Mouse (Mus musculus) MEL (cell line): ENCODE measurements around the gene Doxl2. TPM values are rescaled to one million over a fixed set of nuclear protein-coding genes. Genes with fewer than 3 reads are reported as not detected.

Experiments used
- DNase-seq: peaks from one replicate; pipeline ENCODE4 v3.0.0; 2011; ENCODE audit warnings: low read depth, low spot score
- H3K27ac ChIP-seq: 2 replicates; pipeline ENCODE4 v1.5.1; 2012; ENCODE audit warnings: low read depth, mild to moderate bottlenecking, control low read depth, low read length, moderate library complexity; ENCODE audit not compliant: control insufficient read depth
- H3K27me3 ChIP-seq, 2 experiments: fragments of 150-350 bp in 1 of 2; sonication (generic) in 1 of 2; 2 replicates each; pipeline ENCODE4 v1.6.1; 2012; ENCODE audit warnings: low read length in 2 of 2, mild to moderate bottlenecking in 2 of 2, improper control_type of control experiment in 1 of 2, moderate library complexity in 1 of 2; ENCODE audit not compliant: insufficient read depth in 2 of 2, control insufficient read depth in 1 of 2
- H3K36me3 ChIP-seq, 2 experiments: 2 replicates each; pipeline ENCODE4 v1.6.1; 2012 to 2014; ENCODE audit warnings: low read length in 2 of 2, improper control_type of control experiment in 1 of 2, inconsistent platforms in 1 of 2, mild to moderate bottlenecking in 1 of 2; ENCODE audit not compliant: insufficient read depth in 2 of 2, control insufficient read depth in 1 of 2
- H3K4me1 ChIP-seq, 2 experiments: fragments of 150-350 bp in 1 of 2; sonication (generic) in 1 of 2; 2 replicates each; pipeline ENCODE4 v1.6.1; 2012; ENCODE audit warnings: low read length in 2 of 2, improper control_type of control experiment in 1 of 2, mild to moderate bottlenecking in 1 of 2; ENCODE audit not compliant: insufficient read depth in 2 of 2, control insufficient read depth in 1 of 2
- H3K4me3 ChIP-seq, 2 experiments: fragments of 150-350 bp in 1 of 2; sonication (generic) in 1 of 2; 2 replicates each; pipeline ENCODE4 v1.5.1; 2012; ENCODE audit warnings: low read depth in 2 of 2, low read length in 2 of 2, mild to moderate bottlenecking in 2 of 2, moderate library complexity in 2 of 2, control low read depth in 1 of 2, improper control_type of control experiment in 1 of 2; ENCODE audit not compliant: control insufficient read depth in 1 of 2, insufficient read depth in 1 of 2
- H3K79me2 ChIP-seq: 2 replicates; pipeline ENCODE4 v1.6.1; 2012; ENCODE audit warnings: mild to moderate bottlenecking, low read length, moderate library complexity; ENCODE audit not compliant: control insufficient read depth, poor library complexity, insufficient read depth
- H3K9ac ChIP-seq: 2 replicates; pipeline ENCODE4 v1.6.1; 2012; ENCODE audit warnings: low read depth, mild to moderate bottlenecking, control low read depth, low read length, moderate library complexity; ENCODE audit not compliant: control insufficient read depth, poor library complexity, severe bottlenecking
- H3K9me3 ChIP-seq: fragments of 150-350 bp; sonication (generic); replicated peaks from 2 replicates; pipeline ENCODE4 v1.6.1; 2012; ENCODE audit warnings: mild to moderate bottlenecking, low read length, improper control_type of control experiment, moderate library complexity; ENCODE audit not compliant: insufficient read depth
- CHD1 ChIP-seq: IDR thresholded peaks from 2 replicates; pipeline ENCODE4 v1.6.1; 2012; ENCODE audit warnings: low read depth, mild to moderate bottlenecking, inconsistent platforms, low read length, improper control_type of control experiment
- CHD2 ChIP-seq: IDR thresholded peaks from 2 replicates; pipeline ENCODE4 v1.6.1; 2011; ENCODE audit warnings: low read length, improper control_type of control experiment
- EP300 ChIP-seq, 2 experiments: IDR thresholded peaks; 2 replicates each; pipeline ENCODE4 v1.6.1; 2011; ENCODE audit warnings: improper control_type of control experiment in 2 of 2, low read length in 2 of 2, low read depth in 1 of 2, mild to moderate bottlenecking in 1 of 2
- ETS1 ChIP-seq: IDR thresholded peaks from 2 replicates; pipeline ENCODE4 v1.6.1; 2012; ENCODE audit warnings: low read depth, mild to moderate bottlenecking, inconsistent platforms, low read length, improper control_type of control experiment, moderate library complexity
- HCFC1 ChIP-seq: IDR thresholded peaks from 2 replicates; pipeline ENCODE4 v1.6.1; 2012; ENCODE audit warnings: low read depth, mild to moderate bottlenecking, inconsistent platforms, low read length, improper control_type of control experiment, moderate library complexity
- KAT2A ChIP-seq: conservative IDR thresholded peaks from 2 replicates; pipeline ENCODE4 v1.6.1; 2012; ENCODE audit warnings: low read depth, low read length, improper control_type of control experiment, inconsistent platforms
- MAFK ChIP-seq: IDR thresholded peaks from 2 replicates; pipeline ENCODE4 v1.6.1; 2011; ENCODE audit warnings: low read depth, mild to moderate bottlenecking, low read length, improper control_type of control experiment, borderline replicate concordance
- MAX ChIP-seq: IDR thresholded peaks from 2 replicates; pipeline ENCODE4 v1.6.1; 2011; ENCODE audit warnings: low read length, improper control_type of control experiment
- MAZ ChIP-seq: IDR thresholded peaks from 2 replicates; pipeline ENCODE4 v1.6.1; 2012; ENCODE audit warnings: low read depth, mild to moderate bottlenecking, inconsistent platforms, low read length, improper control_type of control experiment
- MEF2A ChIP-seq: IDR thresholded peaks from 2 replicates; pipeline ENCODE4 v1.6.1; 2014; ENCODE audit warnings: low read depth, mild to moderate bottlenecking, inconsistent platforms, low read length, improper control_type of control experiment; ENCODE audit not compliant: poor library complexity, insufficient replicate concordance, severe bottlenecking; ENCODE audit errors: extremely low read depth
- MXI1 ChIP-seq: IDR thresholded peaks from 2 replicates; pipeline ENCODE4 v1.6.1; 2011; ENCODE audit warnings: mild to moderate bottlenecking, low read depth, low read length, improper control_type of control experiment
- MYB ChIP-seq: IDR thresholded peaks from 2 replicates; pipeline ENCODE4 v1.6.1; 2011; ENCODE audit warnings: mild to moderate bottlenecking, low read depth, low read length, improper control_type of control experiment
- POLR2AphosphoS2 ChIP-seq: IDR thresholded peaks from 2 replicates; pipeline ENCODE4 v1.6.1; 2011; ENCODE audit warnings: low read length, improper control_type of control experiment
- RAD21 ChIP-seq: IDR thresholded peaks from 2 replicates; pipeline ENCODE4 v1.6.1; 2011; ENCODE audit warnings: mild to moderate bottlenecking, low read depth, low read length, improper control_type of control experiment
- RCOR1 ChIP-seq: IDR thresholded peaks from 2 replicates; pipeline ENCODE4 v1.6.1; 2012; ENCODE audit warnings: low read depth, mild to moderate bottlenecking, inconsistent platforms, low read length, improper control_type of control experiment
- SIN3A ChIP-seq: IDR thresholded peaks from 2 replicates; pipeline ENCODE4 v1.6.1; 2012; ENCODE audit warnings: low read length, improper control_type of control experiment, inconsistent platforms
- SMC3 ChIP-seq: IDR thresholded peaks from 2 replicates; pipeline ENCODE4 v1.6.1; 2011; ENCODE audit warnings: low read depth, low read length, improper control_type of control experiment
- TCF12 ChIP-seq: IDR thresholded peaks from 2 replicates; pipeline ENCODE4 v1.6.1; 2014; ENCODE audit warnings: low read depth, mild to moderate bottlenecking, inconsistent platforms, low read length, improper control_type of control experiment, moderate library complexity
- UBTF ChIP-seq: IDR thresholded peaks from 2 replicates; pipeline ENCODE4 v1.6.1; 2012; ENCODE audit warnings: low read depth, mild to moderate bottlenecking, inconsistent platforms, low read length, improper control_type of control experiment, moderate library complexity, borderline replicate concordance; ENCODE audit not compliant: insufficient read depth
- USF2 ChIP-seq, 2 experiments: IDR thresholded peaks; 2 replicates each; pipeline ENCODE4 v1.6.1; 2011 to 2012; ENCODE audit warnings: improper control_type of control experiment in 2 of 2, low read length in 2 of 2, borderline replicate concordance in 1 of 2, inconsistent platforms in 1 of 2, low read depth in 1 of 2, mild to moderate bottlenecking in 1 of 2; ENCODE audit not compliant: insufficient read depth in 1 of 2
- polyA plus RNA-seq, 2 experiments: library from polyadenylated mRNA; stranded (reverse) in 1 of 2; unstranded in 1 of 2; fragments of >175 nt in 1 of 2; fragments of >200 nt in 1 of 2; gene quantifications; 2 replicates each; pipeline versions ENCODE4 v1.2.1 to v1.2.4; 2012; ENCODE audit warnings: low replicate concordance in 2 of 2, low read depth in 1 of 2; ENCODE audit not compliant: insufficient read length in 2 of 2, insufficient read depth in 1 of 2, missing spikeins in 1 of 2
- total RNA-seq: library from RNA; depleted of rRNA; stranded (reverse); fragments of 300-350 nt; gene quantifications from 2 replicates; pipeline ENCODE4 v1.2.3, GENCODE M21; 2012; rRNA removed

Doxl2 gene
- not detected in 2 replicates for total RNA-seq
- not detected for polyA plus RNA-seq

- Histone ChIP-seq H3K36me3 (no peaks in the 10 kb centered on the region), H3K4me1 (no peaks in the 10 kb centered on the region), H3K9me3 (no peaks in the 10 kb centered on the region), H3K79me2 (no peaks in the 10 kb centered on the region), H3K9ac (no peak within 1 kb of the TSS), H3K4me3 (no peak within 1 kb of the TSS), H3K27ac (no peak within 1 kb of the TSS), H3K27me3 (no peaks in the 10 kb centered on the region)
- no peak for TF ChIP-seq MAX
- TF ChIP-seq CHD1: no peak
- DNase-seq: no peak
These were observed at the start of gene Doxl2 for GRCm38 (mm10) chr6:48974663-48975062. Gene Doxl2, plus strand, starts transcription at chr6:48974963.

GRCm38 (mm10) chr6:48929595-48929994 is 45.2 kb upstream of the Doxl2 start, which contains the start of gene 1600015I10Rik:
Gene 1600015I10Rik, plus strand, starts transcription at chr6:48929895.
- H3K27ac ChIP-seq: no peak within 1 kb of the TSS
- no peaks in the 10 kb centered on the region for H3K36me3 ChIP-seq
- DNase-seq: no peak
- H3K27me3 ChIP-seq: no peaks in the 10 kb centered on the region
- no peak within 1 kb of the TSS for H3K9ac ChIP-seq
- H3K4me1 ChIP-seq: no peaks in the 10 kb centered on the region
- H3K79me2 ChIP-seq: no peaks in the 10 kb centered on the region
- TF ChIP-seq UBTF (no peak), RAD21 (no peak), TCF12 (no peak), MAFK (no peak), HCFC1 (no peak)
- no peak within 1 kb of the TSS for H3K4me3 ChIP-seq
- H3K9me3 ChIP-seq: no peaks in the 10 kb centered on the region

GRCm38 (mm10) chr6:48949596-48949995 is 25.2 kb upstream of the Doxl2 start:
- Histone ChIP-seq H3K27ac (no peak overlapping the region), H3K79me2 (no peaks in the 10 kb centered on the region), H3K27me3 (no peaks in the 10 kb centered on the region), H3K4me1 (no peaks in the 10 kb centered on the region), H3K9me3 (no peaks in the 10 kb centered on the region), H3K36me3 (no peaks in the 10 kb centered on the region), H3K9ac (no peak overlapping the region), H3K4me3 (no peak overlapping the region)
- no peak for DNase-seq
- no peak for TF ChIP-seq SMC3
- no peak for TF ChIP-seq POLR2AphosphoS2
- TF ChIP-seq USF2 (IDR thresholded peaks at IDR 0.05; ENCODE audit: borderline replicate concordance in 1 of 2, insufficient read depth in 1 of 2, low read depth in 1 of 2, low read length in 2 of 2): no peak
- TF ChIP-seq MAX: no peak
- no peak for TF ChIP-seq MXI1
- no peak for TF ChIP-seq RCOR1
- no peak for TF ChIP-seq SIN3A
- TF ChIP-seq KAT2A: no peak
- no peak for TF ChIP-seq EP300 (IDR thresholded peaks at IDR 0.05; ENCODE audit: low read depth in 1 of 2, low read length in 2 of 2)
- no peak for TF ChIP-seq MAFK
- TF ChIP-seq ETS1: no peak
- TF ChIP-seq MYB: no peak
- TF ChIP-seq MAZ: no peak
- no peak for TF ChIP-seq UBTF
- no peak for TF ChIP-seq CHD2
- TF ChIP-seq MEF2A: no peak
- TF ChIP-seq, all 39 proteins: peak for 0
